Mouse (Mus musculus) ES-E14 (cell line): ENCODE measurements around the gene Hnrnpc.

ENCODE experiments used
- CHD2 ChIP-seq: IDR thresholded peaks from 2 replicates; pipeline ENCODE4 v1.6.1; 2014; ENCODE audit warnings: mild to moderate bottlenecking, low read depth, low read length, inconsistent platforms
- HCFC1 ChIP-seq: IDR thresholded peaks from 2 replicates; pipeline ENCODE4 v1.6.1; 2012; ENCODE audit warnings: low read length, inconsistent platforms, borderline replicate concordance; ENCODE audit not compliant: insufficient read depth
- ZC3H11A ChIP-seq: IDR thresholded peaks from 2 replicates; pipeline ENCODE4 v1.6.1; 2012; ENCODE audit warnings: low read depth, mild to moderate bottlenecking, inconsistent platforms, low read length, borderline replicate concordance
- ZNF384 ChIP-seq: IDR thresholded peaks from 2 replicates; pipeline ENCODE4 v1.6.1; 2012; ENCODE audit warnings: low read depth, low read length, inconsistent platforms

DNA sequence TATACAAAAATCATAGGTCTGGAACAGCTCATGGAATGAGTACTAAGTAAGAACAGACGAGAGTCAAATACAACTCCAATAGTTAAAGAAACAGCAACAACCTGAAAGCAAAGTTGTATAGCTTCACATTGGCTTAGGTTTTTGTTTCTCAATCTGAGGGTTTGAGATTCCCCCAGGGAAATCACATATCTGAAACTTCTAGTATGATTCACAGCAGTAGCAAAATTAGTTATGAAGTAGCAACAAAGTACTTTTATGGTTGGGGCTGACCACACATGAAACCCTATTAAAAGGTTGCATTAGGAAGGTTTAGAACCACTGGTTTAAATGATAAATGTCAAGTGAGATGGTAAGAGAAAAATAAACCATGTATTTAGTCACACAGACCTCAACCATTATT is 9.3 kb downstream of the Hnrnpc start:
- no peak for TF ChIP-seq ZNF384
- TF ChIP-seq CHD2 = no peak
- TF ChIP-seq HCFC1 = no peak
- no peak for TF ChIP-seq ZC3H11A
